ENCODE assay signal across 13 mouse cellular contexts in the genomic region with DNA sequence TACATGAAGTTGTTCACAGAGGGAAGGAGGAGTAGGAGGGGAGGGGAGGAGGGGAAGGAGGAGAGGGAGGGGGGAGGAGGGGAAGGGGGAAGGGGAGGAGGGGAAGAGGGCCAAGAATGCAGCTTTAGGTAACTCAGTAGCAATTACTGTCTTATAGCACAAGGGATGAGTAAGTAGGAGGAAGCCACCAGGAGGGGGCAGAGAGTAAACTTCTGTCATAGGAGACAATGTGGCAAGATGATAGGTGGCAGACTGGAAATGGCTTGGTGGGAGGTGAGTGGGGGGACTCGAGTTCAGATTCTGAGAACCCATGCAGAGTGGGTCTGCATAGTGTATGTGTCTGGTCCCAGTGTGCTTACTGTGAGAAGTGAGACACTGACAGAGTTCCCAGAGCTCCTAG.
DNase-seq lines count a peak whose midpoint lies in the region; ATAC-seq and TF ChIP-seq lines count a peak whose summit lies in the region.
"Had no signal": no experiment of that assay in that cellular context is flagged by ENCODE, and none has a peak within 500 bp of the region (broad histone marks: within the 10 kb centered on the region; RNA-seq: fewer than 3 reads in every experiment).

No protein-coding gene starts in this region.

- peak; percentile 34 for TF ChIP-seq CTCF in midbrain, postnatal 0 days (IDR thresholded peaks at IDR 0.05)

- no peaks in the 10 kb centered on the region for H3K36me3 ChIP-seq in hindbrain, embryonic 15.5 days
- no peaks in the 10 kb centered on the region for H3K36me3 ChIP-seq in hindbrain, embryonic 16.5 days (ENCODE audit: control insufficient read depth, insufficient read depth, low read length)
- no peaks in the 10 kb centered on the region for H3K36me3 ChIP-seq in midbrain, postnatal 0 days (ENCODE audit: insufficient read depth, low read length)
- no peaks in the 10 kb centered on the region for H3K36me3 ChIP-seq in midbrain, embryonic 16.5 days (ENCODE audit: control insufficient read depth, insufficient read depth, low read length)
- H3K36me3 ChIP-seq: G1E; limb, embryonic 15.5 days; neural tube, embryonic 13.5 days had no signal

- H3K9me3 ChIP-seq in hindbrain, embryonic 15.5 days = no peaks in the 10 kb centered on the region
- H3K9me3 ChIP-seq in hindbrain, embryonic 16.5 days (ENCODE audit: control insufficient read depth, low read length) = no peaks in the 10 kb centered on the region
- H3K9me3 ChIP-seq in midbrain, postnatal 0 days (ENCODE audit: low read length) = no peaks in the 10 kb centered on the region
- no peaks in the 10 kb centered on the region for H3K9me3 ChIP-seq in midbrain, embryonic 16.5 days (replicated peaks; ENCODE audit: control insufficient read depth, low read length, poor library complexity, severe bottlenecking)
- H3K9me3 ChIP-seq: G1E; limb, embryonic 15.5 days; neural tube, embryonic 13.5 days had no signal

- no peaks in the 10 kb centered on the region for H3K27me3 ChIP-seq in hindbrain, embryonic 15.5 days
- no peaks in the 10 kb centered on the region for H3K27me3 ChIP-seq in hindbrain, embryonic 16.5 days (replicated peaks; ENCODE audit: control insufficient read depth, insufficient read depth, low read length)
- no peaks in the 10 kb centered on the region for H3K27me3 ChIP-seq in midbrain, postnatal 0 days (ENCODE audit: insufficient read depth, low read length)
- H3K27me3 ChIP-seq in midbrain, embryonic 16.5 days (ENCODE audit: control insufficient read depth, insufficient read depth, low read depth, low read length) = no peaks in the 10 kb centered on the region
- H3K27me3 ChIP-seq: limb, embryonic 15.5 days; neural tube, embryonic 13.5 days had no signal

- no peaks in the 10 kb centered on the region; the same call in 1 of the 2 replicates for H3K4me1 ChIP-seq in hindbrain, embryonic 15.5 days (replicated peaks)
- peaks cover 4% of the 10 kb centered on the region; the same call in 1 of the 2 replicates for H3K4me1 ChIP-seq in hindbrain, embryonic 16.5 days (ENCODE audit: control insufficient read depth, insufficient read depth, low read depth, low read length)
- no peaks in the 10 kb centered on the region; the same call in 1 of the 2 replicates for H3K4me1 ChIP-seq in midbrain, postnatal 0 days (ENCODE audit: insufficient read depth, low read length)
- peaks cover 5% of the 10 kb centered on the region for H3K4me1 ChIP-seq in midbrain, embryonic 16.5 days (ENCODE audit: control insufficient read depth, insufficient read depth, low read length)
- H3K4me1 ChIP-seq: neural tube, embryonic 13.5 days had no signal

- no peak overlapping the region for H3K9ac ChIP-seq in hindbrain, embryonic 15.5 days
- H3K9ac ChIP-seq in hindbrain, embryonic 16.5 days (ENCODE audit: low read depth, low read length) = no peak overlapping the region
- H3K9ac ChIP-seq in midbrain, postnatal 0 days (replicated peaks; ENCODE audit: low read length, poor library complexity, severe bottlenecking) = no peak overlapping the region
- no peak overlapping the region for H3K9ac ChIP-seq in midbrain, embryonic 16.5 days (ENCODE audit: low read depth, low read length)
- H3K9ac ChIP-seq: limb, embryonic 15.5 days; neural tube, embryonic 13.5 days had no signal

- DNase-seq in midbrain, postnatal 0 days (ENCODE audit: low spot score) = no peak
- DNase-seq in induced T-regulatory cell, adult 2 months (ENCODE audit: low read depth) = peak; percentile 23
- DNase-seq in adrenal gland, postnatal 10 days = no peak
- no peak for DNase-seq in cerebellum, adult 11-12 months
- DNase-seq: heart, postnatal 14 days; kidney, adult 9 months had no signal

- WGBS in hindbrain, embryonic 15.5 days = 65% methylated on average over 1 of the region's 1 CpGs
- WGBS in hindbrain, embryonic 16.5 days = 55% methylated on average over 1 of the region's 1 CpGs
- 47% methylated on average over 1 of the region's 1 CpGs for WGBS in midbrain, postnatal 0 days
- WGBS in midbrain, embryonic 16.5 days = 33% methylated on average over 1 of the region's 1 CpGs

- no peak overlapping the region for H3K4me3 ChIP-seq in hindbrain, embryonic 15.5 days
- H3K4me3 ChIP-seq in hindbrain, embryonic 16.5 days (ENCODE audit: low read length) = no peak overlapping the region
- H3K4me3 ChIP-seq in midbrain, postnatal 0 days (ENCODE audit: low read depth, low read length) = no peak overlapping the region
- H3K4me3 ChIP-seq in midbrain, embryonic 16.5 days (ENCODE audit: low read depth, low read length) = no peak overlapping the region
- H3K4me3 ChIP-seq: limb, embryonic 15.5 days; neural tube, embryonic 13.5 days had no signal

- H3K27ac ChIP-seq in hindbrain, embryonic 15.5 days (replicated peaks) = no peak overlapping the region
- H3K27ac ChIP-seq in hindbrain, embryonic 16.5 days (ENCODE audit: low read depth, low read length) = no peak overlapping the region
- H3K27ac ChIP-seq in midbrain, postnatal 0 days (ENCODE audit: low read depth, low read length) = no peak overlapping the region
- no peak overlapping the region for H3K27ac ChIP-seq in midbrain, embryonic 16.5 days (ENCODE audit: low read length)
- H3K27ac ChIP-seq: limb, embryonic 15.5 days; neural tube, embryonic 13.5 days had no signal

- no peak overlapping the region for H3K4me2 ChIP-seq in hindbrain, embryonic 15.5 days
- no peak overlapping the region for H3K4me2 ChIP-seq in hindbrain, embryonic 16.5 days (ENCODE audit: low read length)
- no peak overlapping the region for H3K4me2 ChIP-seq in midbrain, postnatal 0 days (ENCODE audit: low read depth, low read length, poor library complexity, severe bottlenecking)
- no peak overlapping the region for H3K4me2 ChIP-seq in midbrain, embryonic 16.5 days (ENCODE audit: low read length)
- H3K4me2 ChIP-seq: limb, embryonic 15.5 days; neural tube, embryonic 13.5 days had no signal

- 0 out of 2 replicates have a peak, but pooled peaks have one; percentile 45 for ATAC-seq in hindbrain, embryonic 15.5 days (ENCODE audit: low FRiP score, low read depth)
- ATAC-seq in hindbrain, embryonic 16.5 days = no peak
- no peak for ATAC-seq in midbrain, postnatal 0 days (ENCODE audit: low FRiP score)
- no peak for ATAC-seq in midbrain, embryonic 16.5 days
- ATAC-seq: activated CD4-positive, CD25-positive, alpha-beta regulatory T cell, adult 4 months had no signal
